ENCODE assay signal across 7 mouse cellular contexts in genomic region chr9:121494006-121494767, GRCm38 (mm10). TPM values are rescaled to one million over a fixed set of nuclear protein-coding genes. Genes with fewer than 3 reads are reported as not detected.
DNase-seq lines count a peak whose midpoint lies in the region; ATAC-seq and TF ChIP-seq lines count a peak whose summit lies in the region.

No protein-coding gene starts in this region.

- no peak for DNase-seq in lung, adult 2 months
- peak; percentile 39 for DNase-seq in forebrain, embryonic 10.5 days (ENCODE audit: extremely low spot score, low spot score)
- no peak for DNase-seq in gastrocnemius, postnatal 14 days
- DNase-seq in cerebellum, adult 11 months: no peak

- no peak overlapping the region for H3K27ac ChIP-seq in lung, embryonic 15.5 days
- 0 out of 2 replicates have a peak overlapping the region, but pooled peaks have one; percentile 8 for H3K27ac ChIP-seq in forebrain, embryonic 10.5 days
- H3K27ac ChIP-seq in limb, embryonic 12.5 days: no peak overlapping the region
- no peak overlapping the region for H3K27ac ChIP-seq in stomach, embryonic 16.5 days (ENCODE audit: low read length)

- ATAC-seq in lung, embryonic 15.5 days (ENCODE audit: borderline replicate concordance, extremely low read depth, low FRiP score, low TSS enrichment): no peak
- no peak for ATAC-seq in limb, embryonic 12.5 days (ENCODE audit: insufficient number of reproducible peaks, insufficient read depth, low FRiP score, low TSS enrichment, low read depth)
- no peak for ATAC-seq in stomach, embryonic 16.5 days (ENCODE audit: insufficient read depth, low FRiP score)

- H3K4me1 ChIP-seq in lung, embryonic 15.5 days: peaks cover 21% of the 10 kb centered on the region
- H3K4me1 ChIP-seq in lung, adult 2 months (ENCODE audit: control insufficient read depth, insufficient read depth, low read length): no peaks in the 10 kb centered on the region
- peaks cover 32% of the 10 kb centered on the region for H3K4me1 ChIP-seq in forebrain, embryonic 10.5 days
- peaks cover 21% of the 10 kb centered on the region for H3K4me1 ChIP-seq in limb, embryonic 12.5 days (replicated peaks)
- 0 out of 2 replicates have a peak, but pooled peaks cover 9% of the 10 kb centered on the region for H3K4me1 ChIP-seq in stomach, embryonic 16.5 days (ENCODE audit: control insufficient read depth, insufficient read depth, low read length)

- no peak overlapping the region for H3K9ac ChIP-seq in lung, embryonic 15.5 days
- H3K9ac ChIP-seq in limb, embryonic 12.5 days (replicated peaks): 0 out of 2 replicates have a peak overlapping the region, but pooled peaks have one; percentile 38
- H3K9ac ChIP-seq in stomach, embryonic 16.5 days (ENCODE audit: low read length): no peak overlapping the region

- no peaks in the 10 kb centered on the region for H3K9me3 ChIP-seq in lung, embryonic 15.5 days
- no peaks in the 10 kb centered on the region for H3K9me3 ChIP-seq in forebrain, embryonic 10.5 days
- no peaks in the 10 kb centered on the region for H3K9me3 ChIP-seq in limb, embryonic 12.5 days
- H3K9me3 ChIP-seq in stomach, embryonic 16.5 days (replicated peaks; ENCODE audit: control insufficient read depth, low read length): no peaks in the 10 kb centered on the region

- no peak for TF ChIP-seq CTCF in lung, adult 2 months (IDR thresholded peaks at IDR 0.05; ENCODE audit: insufficient read depth, low read length)

- H3K4me3 ChIP-seq in lung, embryonic 15.5 days: peak overlapping the region; percentile 18
- no peak overlapping the region for H3K4me3 ChIP-seq in lung, adult 2 months (replicated peaks; ENCODE audit: extremely low read depth, low read depth, low read length)
- peak overlapping the region; percentile 45 for H3K4me3 ChIP-seq in forebrain, embryonic 10.5 days
- peak overlapping the region; percentile 36 for H3K4me3 ChIP-seq in limb, embryonic 12.5 days (replicated peaks)
- H3K4me3 ChIP-seq in stomach, embryonic 16.5 days (replicated peaks; ENCODE audit: low read length): peak overlapping the region; percentile 24

- H3K36me3 ChIP-seq in lung, embryonic 15.5 days: no peaks in the 10 kb centered on the region
- H3K36me3 ChIP-seq in forebrain, embryonic 10.5 days (replicated peaks): no peaks in the 10 kb centered on the region
- H3K36me3 ChIP-seq in limb, embryonic 12.5 days: no peaks in the 10 kb centered on the region
- H3K36me3 ChIP-seq in stomach, embryonic 16.5 days (ENCODE audit: control insufficient read depth, insufficient read depth, low read length): no peaks in the 10 kb centered on the region

- peak overlapping the region; percentile 47 for H3K4me2 ChIP-seq in lung, embryonic 15.5 days
- peak overlapping the region; percentile 59 for H3K4me2 ChIP-seq in limb, embryonic 12.5 days
- H3K4me2 ChIP-seq in stomach, embryonic 16.5 days (ENCODE audit: low read depth, low read length): peak overlapping the region; percentile 36

- H3K27me3 ChIP-seq in lung, embryonic 15.5 days: peaks cover 64% of the 10 kb centered on the region
- peaks cover 85% of the 10 kb centered on the region for H3K27me3 ChIP-seq in forebrain, embryonic 10.5 days (ENCODE audit: poor library complexity, severe bottlenecking)
- H3K27me3 ChIP-seq in limb, embryonic 12.5 days: peaks cover 62% of the 10 kb centered on the region
- peaks cover 48% of the 10 kb centered on the region for H3K27me3 ChIP-seq in stomach, embryonic 16.5 days (ENCODE audit: control insufficient read depth, insufficient read depth, low read length)

- intact Hi-C loops in gastrocnemius, postnatal 14 days (cut with DNase I; ENCODE audit: low total_unique reads): no loop called here

- 3% methylated on average over 48 of the region's 48 CpGs for WGBS in lung, embryonic 15.5 days
- 4% methylated on average over 48 of the region's 48 CpGs for WGBS in lung, adult 2 months
- 2% methylated on average over 48 of the region's 48 CpGs for WGBS in forebrain, embryonic 10.5 days
- 3% methylated on average over 48 of the region's 48 CpGs for WGBS in limb, embryonic 12.5 days
- 5% methylated on average over 48 of the region's 48 CpGs for WGBS in stomach, embryonic 16.5 days

- no peak for TF ChIP-seq POLR2A in lung, adult 2 months (IDR thresholded peaks at IDR 0.05; ENCODE audit: borderline replicate concordance, extremely low read depth, low read depth, low read length)

RNA-seq across cellular contexts. Expression of gene Cck, which starts 1.3 kb away (rescaled TPM):
- 0.62 TPM in 1 of 2 replicates, not detected in the other for polyA plus RNA-seq in lung, embryonic 15.5 days (2015; fragmentation: Nextera tagmentation; extraction: Ambion mirVana)
- 0.37 TPM in 1 of 2 replicates, not detected in the other for polyA plus RNA-seq in lung, adult 2 months (2012; rRNA removed)
- polyA plus RNA-seq in forebrain, embryonic 10.5 days (2016; fragmentation: Nextera tagmentation; extraction: Ambion mirVana): 0.64 and 0.66 TPM in 2 replicates
- 0.64 TPM in 1 of 2 replicates, not detected in the other for polyA plus RNA-seq in limb, embryonic 12.5 days (2016; fragmentation: Nextera tagmentation; extraction: Ambion mirVana)
- polyA plus RNA-seq in stomach, embryonic 16.5 days (2015; fragmentation: Nextera tagmentation; extraction: Ambion mirVana): 11.5 and 12.5 TPM in 2 replicates
- total RNA-seq in gastrocnemius, postnatal 14 days (2021): 1 to 10 TPM in 1 of 2 experiments, under 1 TPM in 1; 0.93 to 3.1 TPM
